Mouse (Mus musculus) inflammation-experienced regulatory T-cells, adult 6 months (primary cell): Measurements from ENCODE around the gene Gm49776. TPM values are rescaled to one million over a fixed set of nuclear protein-coding genes. Genes with fewer than 3 reads are reported as not detected.
"Not testable (repeated sequence)": the region's sequence is repeated elsewhere in the genome, so short reads cannot be mapped to it uniquely, and the experiment has no call there.

Experiments
- ATAC-seq: one replicate; pipeline ENCODE4 v1.8.0; 2017
- polyA plus RNA-seq, 3 experiments: library from polyadenylated mRNA; unstranded; fragments of 100-300 nt; shearing (Covaris generic); gene quantifications; one replicate each; pipeline ENCODE4 v1.2.1; 2017

The Gm49776 gene
- polyA plus RNA-seq, 3 experiments from 2014 or later, result not detected

DNA sequence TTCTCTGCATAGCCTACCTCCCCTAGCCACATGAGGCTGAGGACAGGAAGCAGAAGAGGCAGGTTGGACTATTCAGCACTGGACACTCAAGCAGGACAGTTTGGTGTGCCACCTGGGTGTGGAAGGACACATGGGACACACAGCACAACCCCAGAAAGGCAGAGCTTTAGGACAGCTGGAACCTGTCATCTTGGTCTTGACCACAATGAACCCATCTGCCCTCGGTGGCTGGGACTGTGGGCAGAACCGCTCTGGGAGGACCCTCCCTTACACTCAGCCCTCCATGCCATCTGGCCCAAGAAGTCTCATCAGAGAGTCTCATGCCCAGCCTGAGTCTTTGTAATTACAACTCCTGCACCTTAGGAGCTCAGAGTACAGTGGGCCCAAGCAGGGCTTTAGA, 58.1 kb downstream of the Gm49776 start:
- no peak for ATAC-seq

DNA sequence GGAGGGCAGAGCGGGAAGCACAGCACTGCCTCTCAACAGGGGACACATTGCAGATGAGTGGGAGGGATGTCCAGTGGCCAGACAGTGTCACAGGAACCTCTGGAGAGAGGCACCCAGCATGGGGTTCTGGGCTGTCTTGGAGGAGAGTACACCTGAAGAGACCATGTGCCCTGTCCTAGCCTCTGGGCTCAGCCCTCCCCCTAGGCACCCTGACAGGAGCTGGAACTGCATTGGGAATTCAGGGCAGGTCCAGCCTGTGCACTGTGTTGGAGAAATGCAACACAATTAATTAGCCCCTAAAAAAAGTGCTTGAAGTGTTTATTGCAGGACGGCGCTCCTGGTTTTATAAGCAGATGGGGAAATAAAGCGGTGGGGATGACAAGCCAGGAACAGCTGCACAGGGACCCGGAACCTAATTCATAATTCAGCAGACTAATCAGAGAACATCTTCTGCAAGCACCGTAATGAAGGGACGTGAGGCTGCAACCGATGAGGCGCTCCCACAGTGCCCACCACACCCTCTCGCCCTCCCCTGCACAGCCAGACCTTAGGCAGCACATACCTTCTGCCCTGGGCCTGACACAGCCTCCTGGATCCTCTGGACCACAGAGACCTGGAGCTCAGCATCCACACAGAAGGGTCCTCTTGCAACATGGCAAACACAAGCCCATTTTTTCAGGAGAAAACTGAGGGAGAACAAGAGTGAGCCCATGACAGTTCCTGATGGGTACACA, 59.6 kb downstream of the Gm49776 start:
- ATAC-seq, result no peak

DNA sequence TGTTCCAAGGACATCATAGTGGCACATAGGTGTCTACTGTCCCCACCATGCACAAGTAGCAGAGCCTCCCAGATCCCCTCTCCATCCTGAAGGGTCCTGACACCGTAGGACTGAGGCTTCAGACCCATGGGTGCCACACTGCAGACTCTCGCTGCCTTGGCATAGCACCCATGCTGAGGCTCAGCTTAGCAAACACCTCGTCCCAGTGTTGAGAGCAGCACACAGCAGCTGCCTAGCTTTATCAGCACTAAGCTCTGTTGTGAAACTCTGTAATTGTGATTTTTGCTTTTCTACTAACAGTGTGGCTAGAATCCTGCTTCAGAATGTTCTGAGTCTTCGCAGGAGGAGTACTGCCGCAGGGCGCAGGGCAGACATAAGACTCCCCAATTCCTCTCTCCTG, 60.2 kb downstream of the Gm49776 start:
- ATAC-seq, result no peak

DNA sequence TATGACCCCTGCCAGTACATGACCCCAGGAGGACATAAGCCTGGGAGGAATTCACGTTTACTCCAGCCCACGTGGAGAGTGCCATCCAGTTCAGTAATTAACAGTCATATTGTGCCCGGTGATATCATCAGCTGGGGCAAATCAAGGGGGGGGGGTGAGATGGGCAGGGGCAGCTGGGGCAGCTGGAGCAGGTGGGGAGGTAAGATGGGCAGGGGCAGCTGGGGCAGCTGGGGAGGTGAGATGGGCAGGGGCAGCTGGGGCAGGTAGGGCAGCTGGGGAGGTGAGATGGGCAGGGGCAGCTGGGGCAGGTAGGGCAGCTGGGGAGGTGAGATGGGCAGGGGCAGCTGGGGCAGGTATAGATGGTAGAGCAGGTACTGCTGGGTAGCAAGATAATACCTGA, 62.6 kb downstream of the Gm49776 start:
- not testable (repeated sequence) for ATAC-seq

Other genes with a start within 250 kb of the Gm49776 start
- gene Dgcr6, start 205.5 kb downstream of the Gm49776 start, polyA plus RNA-seq, result 10 to 100 TPM; 11.5 to 19.1 (median 15.0) TPM
- 1 to 10 TPM; 1.1 to 5.3 (median 4.2) TPM for gene Prodh, start 168.1 kb downstream of the Gm49776 start, polyA plus RNA-seq
- gene Rtn4r, start 130.7 kb downstream of the Gm49776 start, polyA plus RNA-seq, result not detected
- gene Ccdc188, start 40.4 kb downstream of the Gm49776 start, polyA plus RNA-seq, result not detected
- 1 to 10 TPM in 2 of 3 experiments, under 1 TPM in 1; 0.67 to 1.7 (median 1.5) TPM for gene Zdhhc8, start 23.2 kb downstream of the Gm49776 start, polyA plus RNA-seq
- 10 to 100 TPM; 31.1 to 45.8 (median 38.5) TPM for gene Trmt2a, start 9.6 kb downstream of the Gm49776 start, polyA plus RNA-seq
- 100 to 1,000 TPM; 141 to 268 (median 158) TPM for gene Ranbp1, start 9.6 kb downstream of the Gm49776 start, polyA plus RNA-seq
- gene Dgcr8, start 30.9 kb upstream of the Gm49776 start, polyA plus RNA-seq, result 10 to 100 TPM; 16.6 to 29.7 (median 19.9) TPM
- 10 to 100 TPM; 48.6 to 81.2 (median 70.2) TPM for gene Tango2, start 89.8 kb upstream of the Gm49776 start, polyA plus RNA-seq
- 1 to 10 TPM in 1 of 3 experiments, under 1 TPM in 2; 0.52 to 1.0 (median 0.66) TPM for gene Arvcf, start 89.9 kb upstream of the Gm49776 start, polyA plus RNA-seq
- 10 to 100 TPM; 15.9 to 21.2 (median 20.4) TPM for gene Txnrd2, start 168.1 kb upstream of the Gm49776 start, polyA plus RNA-seq
- gene Comt, start 168.5 kb upstream of the Gm49776 start, polyA plus RNA-seq, result 10 to 100 TPM; 51.4 to 56.7 (median 52.3) TPM
- gene Gnb1l, start 240.4 kb upstream of the Gm49776 start, polyA plus RNA-seq, result 10 to 100 TPM; 11.2 to 23.9 (median 17.4) TPM
- 1 to 10 TPM in 1 of 3 experiments, under 1 TPM in 2; 0.47 to 1.8 (median 0.86) TPM for gene Rtl10, start 240.6 kb upstream of the Gm49776 start, polyA plus RNA-seq